Mouse (Mus musculus) MEL (cell line): ENCODE results near the gene Inpp5k.

Experiments
- CHD2 ChIP-seq: IDR thresholded peaks from 2 replicates; pipeline ENCODE4 v1.6.1; 2011; ENCODE audit warnings: low read length, improper control_type of control experiment
- CTCF ChIP-seq, 3 experiments: IDR thresholded peaks in 2 of 3; conservative IDR thresholded peaks in 1 of 3; 2 replicates each; pipeline ENCODE4 v1.5.1; 2011 to 2012; ENCODE audit warnings: low read length in 3 of 3, low read depth in 2 of 3, mild to moderate bottlenecking in 2 of 3, improper control_type of control experiment in 1 of 3, inconsistent platforms in 1 of 3, mixed read lengths in 1 of 3, moderate library complexity in 1 of 3; ENCODE audit not compliant: control insufficient read depth in 1 of 3, insufficient read depth in 1 of 3, poor library complexity in 1 of 3, severe bottlenecking in 1 of 3
- EP300 ChIP-seq, 2 experiments: IDR thresholded peaks; 2 replicates each; pipeline ENCODE4 v1.6.1; 2011; ENCODE audit warnings: improper control_type of control experiment in 2 of 2, low read length in 2 of 2, low read depth in 1 of 2, mild to moderate bottlenecking in 1 of 2
- GATA1 ChIP-seq: IDR thresholded peaks from 2 replicates; pipeline ENCODE4 v1.6.1; 2011; ENCODE audit warnings: low read depth, low read length, improper control_type of control experiment
- POLR2A ChIP-seq, 2 experiments: IDR thresholded peaks; 2 replicates each; pipeline ENCODE4 v1.6.1; 2011 to 2012; ENCODE audit warnings: low read length in 2 of 2, mild to moderate bottlenecking in 2 of 2, control low read depth in 1 of 2, improper control_type of control experiment in 1 of 2, low read depth in 1 of 2, moderate library complexity in 1 of 2; ENCODE audit not compliant: control insufficient read depth in 1 of 2, insufficient read depth in 1 of 2, poor library complexity in 1 of 2
- RCOR1 ChIP-seq: IDR thresholded peaks from 2 replicates; pipeline ENCODE4 v1.6.1; 2012; ENCODE audit warnings: low read depth, mild to moderate bottlenecking, inconsistent platforms, low read length, improper control_type of control experiment
- ZNF384 ChIP-seq: IDR thresholded peaks from 2 replicates; pipeline ENCODE4 v1.6.1; 2012; ENCODE audit warnings: low read depth, mild to moderate bottlenecking, inconsistent platforms, low read length, improper control_type of control experiment

DNA sequence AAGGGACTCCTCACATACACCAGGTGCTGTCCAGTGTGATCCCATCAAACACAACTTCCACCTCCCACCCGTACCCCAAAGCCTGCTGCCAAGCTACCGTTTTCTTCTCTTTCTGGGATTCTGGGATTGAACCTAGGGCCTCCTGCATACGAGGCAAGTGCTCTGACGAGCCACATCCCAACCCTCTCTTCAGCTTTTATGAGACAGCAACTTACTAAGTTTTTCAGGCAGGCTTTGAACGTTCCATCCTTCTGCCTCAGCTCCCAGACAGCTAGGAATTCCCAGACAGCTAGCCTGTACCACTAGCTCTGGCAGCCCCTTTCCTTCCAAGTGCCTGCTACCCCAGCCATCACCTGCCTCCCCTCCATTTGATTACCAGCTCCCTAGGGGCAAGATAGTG lies 43.8 kb upstream of the Inpp5k start:
- TF ChIP-seq CHD2 (no peak), POLR2A (IDR thresholded peaks at IDR 0.05; ENCODE audit: control insufficient read depth in 1 of 2, insufficient read depth in 1 of 2, low read depth in 1 of 2, low read length in 2 of 2, poor library complexity in 1 of 2) (no peak), GATA1 (no peak), RCOR1 (no peak), CTCF (IDR thresholded peaks at IDR 0.05 in 2 of 3, conservative IDR thresholded peaks at IDR 0.05 in 1 of 3; ENCODE audit: control insufficient read depth in 1 of 3, insufficient read depth in 1 of 3, low read depth in 2 of 3, low read length in 3 of 3, poor library complexity in 1 of 3, severe bottlenecking in 1 of 3) (no peak), ZNF384 (no peak), EP300 (IDR thresholded peaks at IDR 0.05; ENCODE audit: low read depth in 1 of 2, low read length in 2 of 2) (no peak)
